Mouse (Mus musculus): ENCODE measurements around the gene Ttbk1. TPM values are rescaled to one million over a fixed set of nuclear protein-coding genes. Genes with fewer than 3 reads are reported as not detected.

Ttbk1 gene
- polyA plus RNA-seq, 1 experiment from 2014 or later = 0.27 TPM

- no peak for ATAC-seq (ENCODE audit: insufficient number of reproducible peaks, insufficient read depth, low FRiP score, low read depth)
- Histone ChIP-seq H3K9ac (replicated peaks; ENCODE audit: low read depth, low read length) (0 out of 2 replicates have a peak overlapping the region, but pooled peaks have one; percentile 18), H3K4me2 (replicated peaks; ENCODE audit: low read depth, low read length) (peak overlapping the region; percentile 57), H3K9me3 (ENCODE audit: control insufficient read depth, low read depth, low read length) (no peaks in the 10 kb centered on the region), H3K27me3 (ENCODE audit: control insufficient read depth, insufficient read depth, low read length) (peaks cover 26% of the 10 kb centered on the region), H3K4me1 (ENCODE audit: control insufficient read depth, insufficient read depth, low read length) (peaks cover 9% of the 10 kb centered on the region), H3K4me3 (ENCODE audit: low read depth, low read length) (peak overlapping the region; percentile 30), H3K27ac (ENCODE audit: low read length) (no peak overlapping the region), H3K36me3 (ENCODE audit: control insufficient read depth, insufficient read depth, low read length) (no peaks in the 10 kb centered on the region)
- under 1% methylated on average over 32 of the region's 32 CpGs for WGBS
These were observed 26.8 kb downstream of the Ttbk1 start for GRCm38 (mm10) chr17:46460673-46461072.

GRCm38 (mm10) chr17:46458439-46458838 is 29.0 kb downstream of the Ttbk1 start:
- H3K4me2 ChIP-seq (replicated peaks; ENCODE audit: low read depth, low read length) = no peak overlapping the region
- ATAC-seq (ENCODE audit: insufficient number of reproducible peaks, insufficient read depth, low FRiP score, low read depth) = no peak
- peaks cover 28% of the 10 kb centered on the region for H3K4me1 ChIP-seq (ENCODE audit: control insufficient read depth, insufficient read depth, low read length)
- H3K27me3 ChIP-seq (ENCODE audit: control insufficient read depth, insufficient read depth, low read length) = peaks cover 30% of the 10 kb centered on the region
- WGBS = 37% methylated on average over 3 of the region's 3 CpGs
- no peak overlapping the region for H3K9ac ChIP-seq (replicated peaks; ENCODE audit: low read depth, low read length)
- H3K4me3 ChIP-seq (ENCODE audit: low read depth, low read length) = no peak overlapping the region
- H3K9me3 ChIP-seq (ENCODE audit: control insufficient read depth, low read depth, low read length) = no peaks in the 10 kb centered on the region
- H3K36me3 ChIP-seq (ENCODE audit: control insufficient read depth, insufficient read depth, low read length) = no peaks in the 10 kb centered on the region
- H3K27ac ChIP-seq (ENCODE audit: low read length) = no peak overlapping the region

GRCm38 (mm10) chr17:46457791-46458190 is 29.7 kb downstream of the Ttbk1 start:
- H3K36me3 ChIP-seq (ENCODE audit: control insufficient read depth, insufficient read depth, low read length) = no peaks in the 10 kb centered on the region
- H3K27ac ChIP-seq (ENCODE audit: low read length) = no peak overlapping the region
- no peaks in the 10 kb centered on the region for H3K9me3 ChIP-seq (ENCODE audit: control insufficient read depth, low read depth, low read length)
- ATAC-seq (ENCODE audit: insufficient number of reproducible peaks, insufficient read depth, low FRiP score, low read depth) = 0 out of 2 replicates have a peak, but pooled peaks have one; percentile 29
- peaks cover 30% of the 10 kb centered on the region for H3K27me3 ChIP-seq (ENCODE audit: control insufficient read depth, insufficient read depth, low read length)
- H3K4me1 ChIP-seq (ENCODE audit: control insufficient read depth, insufficient read depth, low read length) = peaks cover 28% of the 10 kb centered on the region
- H3K4me2 ChIP-seq (replicated peaks; ENCODE audit: low read depth, low read length) = no peak overlapping the region
- no peak overlapping the region for H3K4me3 ChIP-seq (ENCODE audit: low read depth, low read length)
- H3K9ac ChIP-seq (replicated peaks; ENCODE audit: low read depth, low read length) = no peak overlapping the region
- WGBS = 11% methylated on average over 10 of the region's 10 CpGs

GRCm38 (mm10) chr17:46455110-46455691 is 32.3 kb downstream of the Ttbk1 start:
- Histone ChIP-seq H3K4me3 (ENCODE audit: low read depth, low read length) (peak overlapping the region; percentile 33), H3K27me3 (ENCODE audit: control insufficient read depth, insufficient read depth, low read length) (peaks cover 23% of the 10 kb centered on the region), H3K4me2 (replicated peaks; ENCODE audit: low read depth, low read length) (peak overlapping the region; percentile 71), H3K36me3 (ENCODE audit: control insufficient read depth, insufficient read depth, low read length) (no peaks in the 10 kb centered on the region), H3K9ac (replicated peaks; ENCODE audit: low read depth, low read length) (no peak overlapping the region), H3K9me3 (ENCODE audit: control insufficient read depth, low read depth, low read length) (no peaks in the 10 kb centered on the region), H3K27ac (ENCODE audit: low read length) (no peak overlapping the region), H3K4me1 (ENCODE audit: control insufficient read depth, insufficient read depth, low read length) (peaks cover 21% of the 10 kb centered on the region)
- WGBS = 2% methylated on average over 33 of the region's 33 CpGs
- ATAC-seq (ENCODE audit: insufficient number of reproducible peaks, insufficient read depth, low FRiP score, low read depth) = peak; percentile 68

- Histone ChIP-seq H3K9ac (replicated peaks; ENCODE audit: low read depth, low read length) (no peak overlapping the region), H3K9me3 (ENCODE audit: control insufficient read depth, low read depth, low read length) (no peaks in the 10 kb centered on the region)
- no peak for ATAC-seq (ENCODE audit: insufficient number of reproducible peaks, insufficient read depth, low FRiP score, low read depth)
These were observed 32.9 kb downstream of the Ttbk1 start for GRCm38 (mm10) chr17:46454539-46454938.

GRCm38 (mm10) chr17:46453970-46454411 is 33.5 kb downstream of the Ttbk1 start:
- H3K27me3 ChIP-seq (ENCODE audit: control insufficient read depth, insufficient read depth, low read length) = peaks cover 16% of the 10 kb centered on the region; the same call in 1 of the 2 replicates
- peak overlapping the region; percentile 33 for H3K4me3 ChIP-seq (ENCODE audit: low read depth, low read length)
- peak overlapping the region; percentile 71 for H3K4me2 ChIP-seq (replicated peaks; ENCODE audit: low read depth, low read length)
- no peaks in the 10 kb centered on the region for H3K9me3 ChIP-seq (ENCODE audit: control insufficient read depth, low read depth, low read length)
- H3K27ac ChIP-seq (ENCODE audit: low read length) = no peak overlapping the region
- H3K9ac ChIP-seq (replicated peaks; ENCODE audit: low read depth, low read length) = no peak overlapping the region
- peaks cover 21% of the 10 kb centered on the region for H3K4me1 ChIP-seq (ENCODE audit: control insufficient read depth, insufficient read depth, low read length)
- ATAC-seq (ENCODE audit: insufficient number of reproducible peaks, insufficient read depth, low FRiP score, low read depth) = no peak
- WGBS = 1% methylated on average over 26 of the region's 26 CpGs
- no peaks in the 10 kb centered on the region for H3K36me3 ChIP-seq (ENCODE audit: control insufficient read depth, insufficient read depth, low read length)

More at GRCm38 (mm10) chr17:46454539-46454938, 32.9 kb downstream of the Ttbk1 start:
- Histone ChIP-seq H3K4me2 (replicated peaks; ENCODE audit: low read depth, low read length) (peak overlapping the region; percentile 71), H3K4me3 (ENCODE audit: low read depth, low read length) (peak overlapping the region; percentile 33), H3K36me3 (ENCODE audit: control insufficient read depth, insufficient read depth, low read length) (no peaks in the 10 kb centered on the region), H3K27ac (ENCODE audit: low read length) (no peak overlapping the region), H3K4me1 (ENCODE audit: control insufficient read depth, insufficient read depth, low read length) (peaks cover 21% of the 10 kb centered on the region), H3K27me3 (ENCODE audit: control insufficient read depth, insufficient read depth, low read length) (peaks cover 16% of the 10 kb centered on the region)
- WGBS = 3% methylated on average over 9 of the region's 9 CpGs

- H3K9me3 ChIP-seq (ENCODE audit: control insufficient read depth, low read depth, low read length) = no peaks in the 10 kb centered on the region
- H3K36me3 ChIP-seq (ENCODE audit: control insufficient read depth, insufficient read depth, low read length) = no peaks in the 10 kb centered on the region
- ATAC-seq (ENCODE audit: insufficient number of reproducible peaks, insufficient read depth, low FRiP score, low read depth) = no peak
- peaks cover 16% of the 10 kb centered on the region; the same call in 1 of the 2 replicates for H3K27me3 ChIP-seq (ENCODE audit: control insufficient read depth, insufficient read depth, low read length)
- no peak overlapping the region for H3K27ac ChIP-seq (ENCODE audit: low read length)
- no peak overlapping the region for H3K4me3 ChIP-seq (ENCODE audit: low read depth, low read length)
- H3K9ac ChIP-seq (replicated peaks; ENCODE audit: low read depth, low read length) = no peak overlapping the region
- peak overlapping the region; percentile 71; the same call in 1 of the 2 replicates for H3K4me2 ChIP-seq (replicated peaks; ENCODE audit: low read depth, low read length)
- 9% methylated on average over 13 of the region's 13 CpGs for WGBS
- H3K4me1 ChIP-seq (ENCODE audit: control insufficient read depth, insufficient read depth, low read length) = peaks cover 21% of the 10 kb centered on the region
These were observed 34.0 kb downstream of the Ttbk1 start for GRCm38 (mm10) chr17:46453302-46453948.

- H3K4me1 ChIP-seq (ENCODE audit: control insufficient read depth, insufficient read depth, low read length) = peaks cover 21% of the 10 kb centered on the region
- H3K27me3 ChIP-seq (ENCODE audit: control insufficient read depth, insufficient read depth, low read length) = peaks cover 12% of the 10 kb centered on the region; the same call in 1 of the 2 replicates
These were observed 34.8 kb downstream of the Ttbk1 start for GRCm38 (mm10) chr17:46452683-46453082.

More at GRCm38 (mm10) chr17:46452683-46453082, 34.8 kb downstream of the Ttbk1 start:
- Histone ChIP-seq H3K9me3 (ENCODE audit: control insufficient read depth, low read depth, low read length) (no peaks in the 10 kb centered on the region), H3K4me2 (replicated peaks; ENCODE audit: low read depth, low read length) (no peak overlapping the region), H3K9ac (replicated peaks; ENCODE audit: low read depth, low read length) (no peak overlapping the region), H3K36me3 (ENCODE audit: control insufficient read depth, insufficient read depth, low read length) (no peaks in the 10 kb centered on the region), H3K4me3 (ENCODE audit: low read depth, low read length) (no peak overlapping the region), H3K27ac (ENCODE audit: low read length) (no peak overlapping the region)
- no peak for ATAC-seq (ENCODE audit: insufficient number of reproducible peaks, insufficient read depth, low FRiP score, low read depth)
- WGBS = 47% methylated on average over 5 of the region's 5 CpGs

All from stomach, embryonic 14.5 days (tissue).